ENCODE assay signal across 8 mouse cellular contexts in the genomic region with DNA sequence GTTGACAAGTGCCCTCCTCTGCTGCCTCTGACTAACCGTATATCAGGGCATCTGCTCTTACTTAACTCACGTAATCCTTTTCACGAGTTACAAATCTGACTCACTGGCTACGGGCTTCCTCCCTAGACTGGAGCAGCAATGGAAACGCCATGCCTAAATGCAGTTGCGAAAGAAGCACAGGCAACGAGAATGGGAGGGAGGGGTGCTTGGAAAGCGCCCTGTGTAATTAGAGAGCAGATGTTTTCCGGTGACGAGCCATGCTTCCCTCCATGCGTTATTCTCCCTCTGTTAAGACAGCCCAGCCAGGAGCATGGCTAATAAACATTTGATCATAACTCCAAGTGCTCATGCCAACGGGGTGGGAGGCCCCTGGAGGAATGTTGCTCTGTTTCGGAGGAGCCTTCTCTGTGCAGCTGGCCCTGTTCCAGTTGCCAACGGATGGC. TPM values are rescaled to one million over a fixed set of nuclear protein-coding genes. Genes with fewer than 3 reads are reported as not detected.
DNase-seq lines count a peak whose midpoint lies in the region; ATAC-seq and TF ChIP-seq lines count a peak whose summit lies in the region.

No protein-coding gene starts in this region.

- peak; percentile 29 to 31 for DNase-seq in cerebellum, postnatal 14 days
- DNase-seq in embryonic facial prominence, embryonic 14.5 days (ENCODE audit: low spot score), result peak; percentile 94
- peak; percentile 55 to 74 for DNase-seq in heart, adult 2 months
- peak; percentile 29 to 75 for DNase-seq in layer of hippocampus, adult 2 months (ENCODE audit: low spot score in 2 of 2)
- peak; percentile 38 to 63 for DNase-seq in lung, postnatal 4 days
- DNase-seq in skeletal muscle tissue, adult 2 months (ENCODE audit: low read depth, low spot score), result peak; percentile 84
- no peak for DNase-seq in cerebellum, adult 9-11 months

- no peak for TF ChIP-seq CTCF in heart, adult 2 months (IDR thresholded peaks at IDR 0.05)
- no peak for TF ChIP-seq CTCF in layer of hippocampus, adult 2 months (conservative IDR thresholded peaks at IDR 0.05)

- WGBS in embryonic facial prominence, embryonic 14.5 days, result 7% methylated on average over 14 of the region's 14 CpGs
- 39% methylated on average over 14 of the region's 14 CpGs for WGBS in heart, adult 2 months

- no peaks in the 10 kb centered on the region for H3K27me3 ChIP-seq in embryonic facial prominence, embryonic 14.5 days (replicated peaks; ENCODE audit: control insufficient read depth, insufficient read depth, low read length)
- no peaks in the 10 kb centered on the region for H3K27me3 ChIP-seq in heart, adult 2 months (ENCODE audit: control insufficient read depth, insufficient read depth, low read length)

- no peak for TF ChIP-seq EP300 in heart, adult 2 months (IDR thresholded peaks at IDR 0.05; ENCODE audit: insufficient read depth, low read depth, low read length)

- no peaks in the 10 kb centered on the region for H3K79me2 ChIP-seq in heart, adult 2 months (replicated peaks; ENCODE audit: control insufficient read depth, insufficient read depth, low read length)

- intact Hi-C loops in heart, adult 2 months (cut with DNase I), result no loop called here

- H3K9me3 ChIP-seq in embryonic facial prominence, embryonic 14.5 days (ENCODE audit: control insufficient read depth, low read length), result peaks cover 5% of the 10 kb centered on the region; the same call in 1 of the 2 replicates

- no peak for TF ChIP-seq POLR2A in heart, adult 2 months (IDR thresholded peaks at IDR 0.05; ENCODE audit: insufficient read depth, low read depth, low read length)

- peak overlapping the region; percentile 49 for H3K4me2 ChIP-seq in embryonic facial prominence, embryonic 14.5 days (ENCODE audit: low read depth, low read length)

- H3K9ac ChIP-seq in embryonic facial prominence, embryonic 14.5 days (ENCODE audit: low read depth, low read length), result peak overlapping the region; percentile 40; the same call in 1 of the 2 replicates
- no peak overlapping the region for H3K9ac ChIP-seq in heart, adult 2 months (ENCODE audit: low read depth, low read length)

- H3K4me1 ChIP-seq in embryonic facial prominence, embryonic 14.5 days (ENCODE audit: control insufficient read depth, insufficient read depth, low read length), result peaks cover 22% of the 10 kb centered on the region
- H3K4me1 ChIP-seq in heart, adult 2 months (ENCODE audit: control insufficient read depth, insufficient read depth, low read length), result peaks cover 2% of the 10 kb centered on the region; the same call in 1 of the 2 replicates

- H3K27ac ChIP-seq in embryonic facial prominence, embryonic 14.5 days (replicated peaks; ENCODE audit: low read depth, low read length), result peak overlapping the region; percentile 84
- no peak overlapping the region for H3K27ac ChIP-seq in heart, adult 2 months
- peak overlapping the region; percentile 23; the same call in 1 of the 2 replicates for H3K27ac ChIP-seq in layer of hippocampus, adult 2 months

- H3K36me3 ChIP-seq in embryonic facial prominence, embryonic 14.5 days (ENCODE audit: control insufficient read depth, insufficient read depth, low read length), result no peaks in the 10 kb centered on the region
- H3K36me3 ChIP-seq in heart, adult 2 months (ENCODE audit: control insufficient read depth, insufficient read depth, low read length), result no peaks in the 10 kb centered on the region

- ATAC-seq in cerebellum, adult (ENCODE audit: insufficient number of reproducible peaks, low FRiP score, low TSS enrichment), result no peak
- peak; percentile 87 for ATAC-seq in embryonic facial prominence, embryonic 14.5 days (ENCODE audit: low read depth)

- 0 out of 2 replicates have a peak overlapping the region, but pooled peaks have one; percentile 2 for H3K4me3 ChIP-seq in embryonic facial prominence, embryonic 14.5 days (ENCODE audit: low read depth, low read length)
- H3K4me3 ChIP-seq in heart, adult 2 months, result no peak overlapping the region
- H3K4me3 ChIP-seq in layer of hippocampus, adult 2 months, result peak overlapping the region; percentile 0; the same call in 1 of the 2 replicates

RNA-seq across cellular contexts. Expression of gene Pdpn, which starts 20.9 kb away (rescaled TPM):
- polyA plus RNA-seq in embryonic facial prominence, embryonic 14.5 days (2014; fragmentation: Nextera tagmentation; extraction: Ambion mirVana), result 67.1 and 70.2 TPM in 2 replicates
- 1 to 10 TPM; 5.8 TPM for total RNA-seq in heart, adult 2 months (2021)
- polyA plus RNA-seq in heart, adult 2 months (2012; rRNA removed), result 2.7 and 5.0 TPM in 2 replicates
- total RNA-seq in layer of hippocampus, adult 2 months (2021), result 10 to 100 TPM; 19.5 to 19.6 TPM
